Mouse (Mus musculus) ES-Bruce4 (cell line): Measurements from ENCODE around the gene Tbata. TPM values are rescaled to one million over a fixed set of nuclear protein-coding genes. Genes with fewer than 3 reads are reported as not detected.

Experiments used
- H3K27ac ChIP-seq: 2 replicates; pipeline ENCODE4 v1.5.1; 2012; ENCODE audit warnings: low read length, inconsistent platforms; ENCODE audit not compliant: insufficient read depth
- H3K27me3 ChIP-seq: 2 replicates; pipeline ENCODE4 v1.6.1; 2012; ENCODE audit warnings: mild to moderate bottlenecking, low read length, inconsistent platforms; ENCODE audit not compliant: control insufficient read depth, poor library complexity, insufficient read depth, severe bottlenecking
- H3K36me3 ChIP-seq: 2 replicates; pipeline ENCODE4 v1.6.1; 2012; ENCODE audit warnings: inconsistent platforms, mild to moderate bottlenecking, low read length, moderate library complexity; ENCODE audit not compliant: control insufficient read depth, poor library complexity, insufficient read depth, severe bottlenecking
- H3K4me1 ChIP-seq: one replicate; pipeline ENCODE4 v1.8.1; 2011; ENCODE audit warnings: low read length; ENCODE audit not compliant: control insufficient read depth, insufficient read depth
- H3K4me3 ChIP-seq: 2 replicates; pipeline ENCODE4 v1.5.1; 2011; ENCODE audit warnings: low read depth, mild to moderate bottlenecking, low read length
- H3K9ac ChIP-seq: 2 replicates; pipeline ENCODE4 v1.6.1; 2012; ENCODE audit warnings: low read depth, mild to moderate bottlenecking, inconsistent platforms; ENCODE audit not compliant: poor library complexity, severe bottlenecking
- H3K9me3 ChIP-seq: replicated peaks from 2 replicates; pipeline ENCODE4 v1.6.1; 2012; ENCODE audit warnings: mild to moderate bottlenecking, low read length, inconsistent platforms; ENCODE audit not compliant: control insufficient read depth, poor library complexity, insufficient read depth, severe bottlenecking
- CTCF ChIP-seq: IDR thresholded peaks from one replicate; pipeline ENCODE4 v1.8.1; 2011; ENCODE audit warnings: low read depth, low read length
- EP300 ChIP-seq: IDR thresholded peaks from 2 replicates; pipeline ENCODE4 v1.6.1; 2011; ENCODE audit warnings: low read depth, low read length; ENCODE audit not compliant: insufficient read depth
- POLR2A ChIP-seq: IDR thresholded peaks from one replicate; pipeline ENCODE4 v1.8.1; 2011; ENCODE audit warnings: low read length; ENCODE audit not compliant: insufficient read depth
- polyA plus RNA-seq: library from polyadenylated mRNA; stranded (reverse); fragments of >200 nt; gene quantifications from 2 replicates; pipeline ENCODE4 v1.2.4, GENCODE M21; 2011; ENCODE audit warnings: low read depth; ENCODE audit not compliant: missing spikeins, insufficient read depth, insufficient read length

Gene Tbata
- polyA plus RNA-seq, 1 experiment = not detected

DNA sequence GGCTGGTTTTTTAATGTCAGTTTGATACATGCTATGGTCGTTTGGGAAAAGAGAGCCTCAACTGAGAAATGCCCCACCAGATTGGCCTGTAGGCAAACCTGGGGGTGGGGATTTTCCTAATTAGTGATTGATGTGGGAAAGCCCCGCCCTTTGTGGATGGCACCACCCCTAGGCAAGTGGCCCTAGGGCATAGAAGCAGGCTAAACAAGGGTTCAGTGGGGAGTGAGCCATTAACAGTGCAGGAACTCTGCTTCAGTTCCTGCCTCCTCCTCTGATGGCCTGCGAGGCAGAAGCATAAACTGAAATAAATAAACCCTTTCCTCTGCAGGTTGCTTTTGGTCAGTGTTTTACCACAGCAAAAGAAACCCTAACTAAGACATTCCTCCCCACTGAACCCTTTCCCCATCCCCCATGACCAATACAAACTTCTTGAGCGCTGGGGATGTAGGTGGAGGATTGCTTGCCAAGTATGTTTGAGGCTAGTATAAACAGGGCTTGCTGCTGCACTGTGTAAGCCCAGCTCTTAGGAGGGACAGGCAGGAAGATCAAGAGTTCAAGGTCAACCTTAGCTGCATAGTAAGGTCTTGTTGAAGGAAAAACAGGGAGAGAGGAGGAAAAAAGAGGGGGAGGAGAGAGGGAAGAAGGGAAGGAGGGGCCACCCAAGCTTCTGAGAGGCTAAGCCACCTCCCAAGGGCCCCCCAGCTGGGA lies 65.1 kb downstream of the Tbata start:
- Histone ChIP-seq H3K36me3 (no peaks in the 10 kb centered on the region), H3K27me3 (no peaks in the 10 kb centered on the region), H3K4me1 (peaks cover 25% of the 10 kb centered on the region), H3K9ac (no peak overlapping the region), H3K4me3 (no peak overlapping the region), H3K9me3 (no peaks in the 10 kb centered on the region), H3K27ac (peak overlapping the region; percentile 88)
- TF ChIP-seq POLR2A (no peak), CTCF (no peak), EP300 (peak; percentile 69; the same call in 1 of the 2 replicates)

- TF ChIP-seq EP300 = peak; percentile 95
- no peak for TF ChIP-seq CTCF
- H3K4me1 ChIP-seq = peaks cover 26% of the 10 kb centered on the region
- no peaks in the 10 kb centered on the region for H3K9me3 ChIP-seq
- H3K4me3 ChIP-seq = no peak overlapping the region
- no peaks in the 10 kb centered on the region for H3K36me3 ChIP-seq
- 0 out of 2 replicates have a peak overlapping the region, but pooled peaks have one; percentile 11 for H3K9ac ChIP-seq
- no peaks in the 10 kb centered on the region for H3K27me3 ChIP-seq
- H3K27ac ChIP-seq = peak overlapping the region; percentile 88
Measured at GRCm38 (mm10) chr10:61237391-61237785, 65.6 kb downstream of the Tbata start.

Other genes with a start within 250 kb of the Tbata start
- 11.9 and 15.0 TPM in 2 replicates for gene Pcbd1, start 82.6 kb upstream of the Tbata start, polyA plus RNA-seq
- 67.6 and 73.7 TPM in 2 replicates for gene Sgpl1, start 24.3 kb upstream of the Tbata start, polyA plus RNA-seq
- 3.7 and 4.2 TPM in 2 replicates for gene Adamts14, start 101.5 kb downstream of the Tbata start, polyA plus RNA-seq
- not detected in 2 replicates for gene Prf1, start 125.9 kb downstream of the Tbata start, polyA plus RNA-seq
- gene Pald1, start 211.6 kb downstream of the Tbata start, polyA plus RNA-seq = 35.8 and 36.0 TPM in 2 replicates
- gene Nodal, start 246.0 kb downstream of the Tbata start, polyA plus RNA-seq = 52.2 and 53.5 TPM in 2 replicates